Mouse (Mus musculus) stomach, postnatal 0 days (tissue): ENCODE measurements around the gene Zfp385b. TPM values are rescaled to one million over a fixed set of nuclear protein-coding genes. Genes with fewer than 3 reads are reported as not detected.

Experiments
- ATAC-seq: fragments of 200-750 bp; cut with Nextera tagmentation; 2 replicates; pipeline ENCODE4 v1.8.0; 2017; ENCODE audit not compliant: low FRiP score, low TSS enrichment
- DNase-seq: peaks from one replicate; pipeline ENCODE4 v3.0.0-alpha.2; 2016; ENCODE audit warnings: low spot score
- H3K27ac ChIP-seq: fragments of 300-500 bp; sonication (generic); replicated peaks from 2 replicates; pipeline ENCODE4 v1.5.1; 2014; ENCODE audit warnings: mild to moderate bottlenecking, control low read depth
- H3K27me3 ChIP-seq: fragments of 300-500 bp; sonication (generic); 2 replicates; pipeline ENCODE4 v1.6.1; 2014; ENCODE audit warnings: low read length; ENCODE audit not compliant: control insufficient read depth, insufficient read depth
- H3K36me3 ChIP-seq: fragments of 300-500 bp; sonication (generic); 2 replicates; pipeline ENCODE4 v1.6.1; 2014; ENCODE audit warnings: low read length, mixed read lengths; ENCODE audit not compliant: control insufficient read depth, insufficient read depth
- H3K4me1 ChIP-seq: fragments of 300-500 bp; sonication (generic); replicated peaks from 2 replicates; pipeline ENCODE4 v1.6.1; 2014; ENCODE audit warnings: antibody characterized with exemption; ENCODE audit not compliant: control insufficient read depth, insufficient read depth
- H3K4me2 ChIP-seq: fragments of 300-500 bp; sonication (generic); replicated peaks from 2 replicates; pipeline ENCODE4 v1.6.1; 2014; ENCODE audit warnings: low read depth, mild to moderate bottlenecking, control low read depth, moderate library complexity
- H3K4me3 ChIP-seq: fragments of 300-500 bp; sonication (generic); 2 replicates; pipeline ENCODE4 v1.5.1; 2014; ENCODE audit warnings: low read depth, low read length, control low read depth
- H3K9ac ChIP-seq: fragments of 300-500 bp; sonication (generic); 2 replicates; pipeline ENCODE4 v1.6.1; 2014; ENCODE audit warnings: mild to moderate bottlenecking, low read length, control low read depth, mixed read lengths
- H3K9me3 ChIP-seq: fragments of 300-500 bp; sonication (generic); 2 replicates; pipeline ENCODE4 v1.6.1; 2016; ENCODE audit warnings: low read length; ENCODE audit not compliant: control insufficient read depth
- CTCF ChIP-seq: IDR thresholded peaks from 2 replicates; pipeline ENCODE4 v1.5.1; 2016; ENCODE audit warnings: antibody characterized with exemption, low read depth, mild to moderate bottlenecking, moderate library complexity
- EP300 ChIP-seq: optimal IDR thresholded peaks from 2 replicates; pipeline ENCODE3; 2016; ENCODE audit warnings: antibody characterized with exemption
- WGBS: fragments of 180-500 bp; shearing (Covaris S2); extraction: QIAGEN DNeasy Blood & Tissue Kit; methylation state at CpG from one replicate; pipeline ENCODE4 v1.1.7; 2014; 5-methylcytosine and 5-hydroxymethylcytosine counted together
- polyA plus RNA-seq: library from polyadenylated mRNA; unstranded; fragments of >200 nt; fragmentation: Nextera tagmentation; extraction: Ambion mirVana; gene quantifications from 2 replicates; pipeline ENCODE4 v1.2.1, GENCODE M21; 2015

Gene Zfp385b
- polyA plus RNA-seq, 1 experiment from 2014 or later: 10.2 TPM

DNA sequence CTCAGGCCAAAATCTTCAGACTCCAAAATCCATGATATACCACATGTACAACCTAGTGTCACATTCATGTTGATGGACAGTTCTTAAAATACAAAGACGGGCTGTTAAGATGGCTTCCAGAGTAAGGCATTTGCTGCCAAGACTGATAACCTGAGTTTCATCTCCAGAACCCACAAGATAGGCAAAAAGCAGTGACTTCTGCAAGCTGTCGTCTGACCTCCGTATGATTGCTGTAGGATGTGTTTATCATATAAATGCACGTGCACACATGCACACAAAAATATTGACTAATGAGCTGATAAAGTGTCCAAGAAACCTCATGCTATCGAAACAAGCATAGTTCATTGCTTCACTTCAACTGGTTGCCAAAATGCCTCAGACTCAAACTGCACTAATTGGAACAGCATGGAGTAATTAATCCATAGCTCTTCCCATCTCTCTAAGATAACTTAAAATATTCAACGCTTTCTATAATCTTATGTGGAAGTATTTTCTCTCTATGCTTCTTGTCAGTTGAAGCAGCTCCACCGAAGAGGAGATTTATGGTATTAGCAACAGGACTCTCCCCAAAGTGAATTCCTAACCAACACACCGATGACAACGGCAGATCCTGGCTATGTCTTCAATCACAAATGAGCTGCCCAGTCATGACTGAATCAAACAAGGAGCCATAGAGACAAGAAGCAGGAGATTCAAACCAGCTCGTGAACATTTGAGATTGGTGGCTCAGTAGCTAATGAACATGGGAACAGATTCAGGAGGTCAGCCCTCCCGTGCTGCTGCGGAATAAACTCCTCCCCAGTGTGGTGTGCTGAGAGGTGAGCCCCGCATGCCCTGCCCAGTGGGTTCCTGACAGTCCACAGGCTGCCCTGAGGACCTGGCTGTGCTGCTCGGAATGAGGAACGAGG, 251.7 kb downstream of the Zfp385b start:
- ATAC-seq (no peak), DNase-seq (no peak)
- Histone ChIP-seq H3K36me3 (no peaks in the 10 kb centered on the region), H3K4me2 (no peak overlapping the region), H3K9me3 (no peaks in the 10 kb centered on the region), H3K27ac (no peak overlapping the region), H3K9ac (no peak overlapping the region), H3K27me3 (no peaks in the 10 kb centered on the region), H3K4me1 (no peaks in the 10 kb centered on the region), H3K4me3 (no peak overlapping the region)
- WGBS: 71% methylated on average over 15 of the region's 15 CpGs
- no peak for TF ChIP-seq EP300
- no peak for TF ChIP-seq CTCF

DNA sequence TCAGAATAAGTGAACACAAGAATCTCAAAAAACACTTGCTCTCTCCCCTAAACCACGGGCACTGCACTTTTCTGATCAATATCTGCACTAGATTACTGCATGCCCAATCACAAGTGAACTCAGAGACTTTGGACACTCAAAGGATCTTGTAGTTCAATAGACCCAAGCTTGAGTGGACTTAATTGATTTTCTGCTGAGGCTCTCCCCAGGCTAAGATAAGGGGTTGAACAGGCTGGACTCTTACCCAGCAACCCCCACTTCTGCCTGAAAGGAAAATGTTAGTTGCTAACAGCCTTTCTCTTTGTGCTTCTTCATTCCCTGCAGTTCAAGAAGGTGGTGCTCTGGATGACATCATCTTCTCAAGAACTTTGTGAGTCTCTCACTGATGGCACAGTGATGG, 255.7 kb downstream of the Zfp385b start:
- DNase-seq: no peak
- TF ChIP-seq EP300 (no peak), CTCF (no peak)
- no peaks in the 10 kb centered on the region for H3K9me3 ChIP-seq
- no peak for ATAC-seq
- no peak overlapping the region for H3K4me2 ChIP-seq
- H3K27me3 ChIP-seq: no peaks in the 10 kb centered on the region
- 39% methylated on average over 1 of the region's 1 CpGs for whole genome bisulfite sequencing
- H3K9ac ChIP-seq: no peak overlapping the region
- no peak overlapping the region for H3K4me3 ChIP-seq
- no peak overlapping the region for H3K27ac ChIP-seq
- H3K36me3 ChIP-seq: no peaks in the 10 kb centered on the region
- no peaks in the 10 kb centered on the region for H3K4me1 ChIP-seq

DNA sequence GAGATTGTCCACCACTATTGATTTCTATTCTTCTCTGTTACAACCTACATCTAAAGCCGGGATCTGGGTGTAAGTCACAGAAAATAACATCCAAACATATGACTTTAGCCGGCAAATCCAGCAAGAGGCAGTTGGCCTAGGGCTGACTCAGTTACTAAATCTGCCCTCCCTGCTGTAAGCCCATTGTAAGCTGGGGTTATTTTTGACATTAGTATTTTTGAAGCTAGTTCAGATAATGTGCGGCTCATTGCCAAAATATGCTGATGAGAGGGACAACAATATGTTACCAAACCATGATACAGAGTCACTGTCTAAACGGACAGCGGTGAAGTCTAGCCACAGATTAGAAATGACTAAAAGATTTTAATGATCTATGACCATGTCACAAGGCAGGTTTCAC, 257.5 kb downstream of the Zfp385b start:
- WGBS: 93% methylated on average over 5 of the region's 5 CpGs
- no peaks in the 10 kb centered on the region for H3K9me3 ChIP-seq
- DNase-seq: no peak
- no peak for ATAC-seq
- TF ChIP-seq CTCF (no peak), EP300 (no peak)
- no peak overlapping the region for H3K4me2 ChIP-seq
- H3K27ac ChIP-seq: no peak overlapping the region
- no peaks in the 10 kb centered on the region for H3K4me1 ChIP-seq
- no peaks in the 10 kb centered on the region for H3K36me3 ChIP-seq
- H3K9ac ChIP-seq: no peak overlapping the region
- H3K4me3 ChIP-seq: no peak overlapping the region
- no peaks in the 10 kb centered on the region for H3K27me3 ChIP-seq

DNA sequence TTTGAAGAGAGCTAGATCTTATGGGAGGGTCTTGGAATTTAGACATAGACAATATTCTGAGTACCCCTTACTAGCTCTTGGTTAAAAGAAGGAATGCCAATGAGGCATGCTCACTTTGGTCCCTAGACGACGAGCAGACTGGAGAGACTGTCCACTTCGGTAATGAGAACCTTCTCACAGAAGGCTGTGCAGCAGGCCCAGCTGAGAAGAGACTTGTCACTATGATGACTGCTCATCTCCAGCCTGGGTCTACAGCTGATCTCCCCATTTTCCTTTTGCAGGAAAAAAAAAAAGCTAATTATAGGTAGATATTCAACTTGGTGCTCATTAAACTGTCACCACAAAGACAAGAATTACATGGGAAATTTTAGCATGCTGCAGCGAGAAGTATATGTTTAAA, 262.5 kb downstream of the Zfp385b start:
- Histone ChIP-seq H3K4me2 (no peak overlapping the region), H3K9me3 (no peaks in the 10 kb centered on the region), H3K9ac (no peak overlapping the region), H3K4me3 (no peak overlapping the region), H3K27ac (no peak overlapping the region), H3K27me3 (no peaks in the 10 kb centered on the region), H3K36me3 (no peaks in the 10 kb centered on the region), H3K4me1 (no peaks in the 10 kb centered on the region)
- 84% methylated on average over 4 of the region's 4 CpGs for WGBS
- ATAC-seq (no peak), DNase-seq (no peak)
- TF ChIP-seq EP300: no peak
- no peak for TF ChIP-seq CTCF

DNA sequence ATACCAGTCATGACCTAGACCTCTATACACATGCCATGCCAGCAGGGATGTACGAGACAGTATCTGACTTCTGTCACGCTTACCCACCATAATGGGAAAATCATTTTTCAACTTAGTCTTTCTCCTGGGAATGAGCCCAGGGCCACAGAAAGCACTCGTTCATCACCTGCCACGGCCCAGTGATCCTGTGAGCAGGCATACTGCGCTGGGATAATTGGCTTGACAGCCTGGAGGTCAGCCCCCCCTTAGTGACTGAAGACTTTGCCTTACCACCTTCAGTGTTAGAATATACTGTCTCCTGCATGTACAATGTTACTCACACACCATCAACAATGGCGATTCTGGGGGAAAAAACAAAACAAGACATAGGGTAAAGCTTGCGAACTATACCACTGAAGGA, 263.5 kb downstream of the Zfp385b start:
- Histone ChIP-seq H3K4me1 (no peaks in the 10 kb centered on the region), H3K36me3 (no peaks in the 10 kb centered on the region), H3K9me3 (no peaks in the 10 kb centered on the region), H3K9ac (no peak overlapping the region), H3K4me3 (no peak overlapping the region), H3K27ac (no peak overlapping the region), H3K4me2 (no peak overlapping the region), H3K27me3 (no peaks in the 10 kb centered on the region)
- TF ChIP-seq CTCF (no peak), EP300 (no peak)
- no peak for ATAC-seq
- DNase-seq: no peak
- WGBS: 76% methylated on average over 7 of the region's 7 CpGs

DNA sequence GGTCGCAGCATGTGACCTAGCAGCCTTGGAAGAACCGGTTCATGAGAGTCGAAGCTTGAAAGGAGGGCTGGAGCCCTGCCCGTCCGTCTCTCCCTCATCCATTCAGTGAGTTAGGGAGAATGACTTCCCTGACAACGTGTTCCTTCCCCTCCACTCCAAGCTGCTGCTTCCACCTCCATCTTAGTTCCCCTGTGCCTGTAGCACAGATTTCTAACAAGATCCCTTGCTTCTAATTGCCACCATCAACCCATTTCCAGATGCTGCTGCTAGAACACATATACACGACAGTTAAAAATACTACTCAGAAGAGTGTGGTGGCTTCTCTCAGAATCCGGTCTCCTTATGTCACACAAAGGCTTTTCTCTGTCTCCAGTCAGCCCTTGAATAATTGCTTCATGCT, 266.8 kb downstream of the Zfp385b start:
- Histone ChIP-seq H3K4me1 (no peaks in the 10 kb centered on the region), H3K4me3 (no peak overlapping the region), H3K36me3 (no peaks in the 10 kb centered on the region), H3K9ac (no peak overlapping the region), H3K27me3 (no peaks in the 10 kb centered on the region), H3K4me2 (no peak overlapping the region), H3K9me3 (no peaks in the 10 kb centered on the region), H3K27ac (no peak overlapping the region)
- ATAC-seq (no peak), DNase-seq (no peak)
- 35% methylated on average over 8 of the region's 8 CpGs for WGBS
- TF ChIP-seq CTCF (no peak), EP300 (no peak)
